Mouse (Mus musculus) kidney, adult 2 months (tissue): ENCODE measurements around the gene Slc25a25. TPM values are rescaled to one million over a fixed set of nuclear protein-coding genes. Genes with fewer than 3 reads are reported as not detected.
"Not testable (repeated sequence)": the region's sequence is repeated elsewhere in the genome, so short reads cannot be mapped to it uniquely, and the experiment has no call there.

Experiments used
- DNase-seq: peaks from one replicate; pipeline ENCODE4 v3.0.0; 2021
- H3K27ac ChIP-seq: fragments of 200-500 bp; 2 replicates; pipeline ENCODE4 v1.5.1; 2012; ENCODE audit warnings: low read depth, low read length, control low read depth, inconsistent platforms; ENCODE audit not compliant: insufficient read depth
- H3K27me3 ChIP-seq: fragments of 200-500 bp; replicated peaks from 2 replicates; pipeline ENCODE4 v1.6.1; 2012; ENCODE audit warnings: mild to moderate bottlenecking, moderate library complexity, low read length, inconsistent platforms; ENCODE audit not compliant: control insufficient read depth, insufficient read depth
- H3K36me3 ChIP-seq: fragments of 200-500 bp; 2 replicates; pipeline ENCODE4 v1.6.1; 2012; ENCODE audit warnings: mild to moderate bottlenecking, moderate library complexity, low read length, inconsistent platforms; ENCODE audit not compliant: control insufficient read depth, insufficient read depth
- H3K4me1 ChIP-seq: fragments of 200-500 bp; 2 replicates; pipeline ENCODE4 v1.6.1; 2011; ENCODE audit warnings: low read length; ENCODE audit not compliant: control insufficient read depth, insufficient read depth
- H3K4me3 ChIP-seq: fragments of 200-500 bp; 2 replicates; pipeline ENCODE4 v1.5.1; 2011; ENCODE audit warnings: mild to moderate bottlenecking, low read depth, low read length, control low read depth; ENCODE audit not compliant: insufficient read depth
- CTCF ChIP-seq: fragments of 200-500 bp; conservative IDR thresholded peaks from 2 replicates; pipeline ENCODE4 v1.5.1; 2011; ENCODE audit warnings: low read depth, mild to moderate bottlenecking, control low read depth, low read length, moderate library complexity, mixed read lengths; ENCODE audit not compliant: insufficient read depth, insufficient read length
- POLR2A ChIP-seq: fragments of 200-500 bp; IDR thresholded peaks from one replicate; pipeline ENCODE4 v1.6.1; 2011; ENCODE audit warnings: low read depth, low read length, control low read depth
- WGBS: fragments of 180-500 bp; shearing (Covaris S2); methylation state at CpG from one replicate; pipeline ENCODE4 v1.1.7; 2018; 5-methylcytosine and 5-hydroxymethylcytosine counted together
- polyA plus RNA-seq: library from polyadenylated mRNA; depleted of rRNA; stranded (reverse); fragments of >200 nt; gene quantifications from 2 replicates; pipeline ENCODE4 v1.2.3, GENCODE M21; 2012

Gene Slc25a25
- polyA plus RNA-seq, 1 experiment: 25.3 TPM

DNA sequence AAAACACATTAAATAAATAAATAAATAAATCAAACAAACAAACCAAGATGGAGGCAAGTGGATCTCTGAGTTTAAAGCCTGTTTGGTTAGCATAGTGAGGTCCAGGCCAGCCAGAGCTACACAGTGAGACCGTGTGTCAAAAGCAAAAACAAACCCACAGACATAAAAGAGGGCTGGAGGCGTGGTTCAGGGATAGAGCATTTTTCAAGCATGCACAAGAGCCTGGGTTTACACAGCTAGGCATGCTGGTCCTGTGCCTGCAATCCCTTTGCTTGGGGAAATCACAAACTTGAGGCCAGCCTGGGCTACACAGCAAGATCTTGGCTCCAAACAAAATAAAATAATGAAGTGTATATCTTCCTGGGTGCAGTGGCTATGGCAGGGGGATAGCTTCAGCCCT, 41.4 kb upstream of the Slc25a25 start:
- 67% methylated on average over 2 of the region's 2 CpGs for WGBS
- Histone ChIP-seq H3K4me3 (no peak overlapping the region), H3K27ac (no peak overlapping the region), H3K36me3 (no peaks in the 10 kb centered on the region), H3K4me1 (peaks cover 4% of the 10 kb centered on the region; the same call in 1 of the 2 replicates), H3K27me3 (no peaks in the 10 kb centered on the region)
- DNase-seq: no peak
- TF ChIP-seq POLR2A (no peak), CTCF (no peak)

DNA sequence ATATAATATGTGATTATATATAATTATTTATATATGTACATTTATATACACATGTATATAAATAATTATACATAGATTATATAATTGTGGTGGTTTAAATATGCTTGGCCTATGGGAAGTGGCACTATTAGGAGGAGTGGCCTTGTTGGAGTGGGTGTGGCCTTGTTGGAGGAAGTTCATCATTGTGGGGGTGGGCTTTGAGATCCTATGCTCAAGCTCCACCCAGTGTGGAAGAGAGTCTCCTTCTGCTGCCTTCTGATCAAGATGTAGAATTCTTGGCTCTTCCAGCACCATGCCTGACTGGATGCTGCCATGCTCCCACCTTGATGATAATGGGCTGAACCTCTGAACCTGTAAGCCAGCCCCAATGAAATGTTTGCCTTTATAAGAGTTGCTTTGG, 39.5 kb upstream of the Slc25a25 start:
- not testable (repeated sequence) for H3K4me3 ChIP-seq, H3K27me3 ChIP-seq, DNase-seq, H3K4me1 ChIP-seq, H3K27ac ChIP-seq, H3K36me3 ChIP-seq

DNA sequence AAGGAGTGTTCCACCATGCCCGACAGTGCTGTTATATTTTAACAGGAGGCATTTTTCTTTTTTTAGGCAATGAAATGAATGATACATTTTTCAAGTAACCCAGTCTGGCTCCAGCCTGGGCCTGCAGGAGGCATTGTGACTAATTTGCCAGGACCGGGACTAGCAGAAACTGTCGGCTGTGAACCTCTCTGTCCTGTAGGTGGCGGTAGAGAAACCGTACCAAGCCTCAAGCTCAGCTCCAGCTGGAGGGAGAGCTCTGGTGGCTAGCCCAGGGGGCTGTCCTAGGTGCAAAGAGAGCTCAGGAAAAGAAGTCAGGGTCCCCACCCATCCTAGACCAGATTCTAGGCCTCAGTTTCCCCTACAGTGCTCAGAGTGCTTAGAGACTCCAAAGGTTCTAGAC, 37.4 kb upstream of the Slc25a25 start:
- TF ChIP-seq CTCF (peak; percentile 93), POLR2A (no peak)
- Histone ChIP-seq H3K27me3 (no peaks in the 10 kb centered on the region), H3K4me1 (peaks cover 10% of the 10 kb centered on the region; the same call in 1 of the 2 replicates), H3K4me3 (no peak overlapping the region), H3K36me3 (no peaks in the 10 kb centered on the region), H3K27ac (no peak overlapping the region)
- 1% methylated on average over 5 of the region's 5 CpGs for WGBS
- DNase-seq: peak; percentile 92

DNA sequence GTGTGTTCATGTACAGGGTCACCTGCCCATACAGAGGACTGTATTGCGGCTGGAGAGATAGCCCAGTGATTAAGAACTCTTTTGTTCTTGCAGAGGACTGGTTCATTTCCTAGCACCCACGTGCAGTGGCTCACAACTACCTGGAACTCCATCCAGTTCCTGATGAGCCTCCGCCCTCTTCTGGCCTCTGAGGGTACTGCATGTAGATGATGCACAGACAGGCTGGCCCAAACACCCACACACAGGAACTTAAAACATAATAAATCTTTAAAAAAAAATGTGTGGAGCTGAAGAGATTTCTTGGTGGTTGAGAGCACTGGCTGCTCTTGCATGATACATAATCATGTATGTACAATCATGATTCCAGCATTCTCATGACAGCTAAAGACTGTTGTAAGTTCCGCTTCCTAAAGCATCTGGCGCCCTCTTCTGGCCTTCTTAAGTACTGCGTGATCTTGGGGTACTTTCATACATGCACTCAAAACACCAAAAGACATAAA, 35.9 kb upstream of the Slc25a25 start:
- WGBS: 3% methylated on average over 6 of the region's 6 CpGs
- peaks cover 10% of the 10 kb centered on the region; the same call in 1 of the 2 replicates for H3K4me1 ChIP-seq
- peak; percentile 96 for DNase-seq
- H3K27me3 ChIP-seq: no peaks in the 10 kb centered on the region
- H3K27ac ChIP-seq: no peak overlapping the region
- H3K4me3 ChIP-seq: no peak overlapping the region
- H3K36me3 ChIP-seq: no peaks in the 10 kb centered on the region
- TF ChIP-seq POLR2A (no peak), CTCF (peak; percentile 89)

DNA sequence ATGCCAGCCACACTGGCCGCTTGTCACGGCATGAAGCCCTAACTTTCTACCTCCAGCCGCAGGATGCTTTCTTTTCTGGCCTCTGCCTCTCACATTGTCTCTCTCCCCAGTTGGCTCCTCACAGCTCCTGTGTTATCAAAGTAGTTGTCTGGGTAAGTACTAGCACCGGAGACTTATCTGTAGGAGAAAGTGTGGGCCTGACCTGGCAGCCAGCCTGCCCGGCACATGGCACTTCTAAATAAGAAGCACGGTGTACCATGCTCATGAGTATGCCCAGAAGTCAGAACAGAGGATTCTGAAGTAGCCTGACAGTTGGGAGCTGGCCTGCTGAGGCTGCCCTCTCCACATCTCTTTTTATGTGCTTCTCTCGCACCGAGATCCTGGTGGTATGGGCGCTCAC, 34.9 kb upstream of the Slc25a25 start:
- H3K27ac ChIP-seq: no peak overlapping the region
- no peaks in the 10 kb centered on the region for H3K36me3 ChIP-seq
- no peak for TF ChIP-seq CTCF
- TF ChIP-seq POLR2A: no peak
- no peak for DNase-seq
- H3K27me3 ChIP-seq: no peaks in the 10 kb centered on the region
- H3K4me1 ChIP-seq: peaks cover 10% of the 10 kb centered on the region; the same call in 1 of the 2 replicates
- no peak overlapping the region for H3K4me3 ChIP-seq
- WGBS: 86% methylated on average over 9 of the region's 9 CpGs

DNA sequence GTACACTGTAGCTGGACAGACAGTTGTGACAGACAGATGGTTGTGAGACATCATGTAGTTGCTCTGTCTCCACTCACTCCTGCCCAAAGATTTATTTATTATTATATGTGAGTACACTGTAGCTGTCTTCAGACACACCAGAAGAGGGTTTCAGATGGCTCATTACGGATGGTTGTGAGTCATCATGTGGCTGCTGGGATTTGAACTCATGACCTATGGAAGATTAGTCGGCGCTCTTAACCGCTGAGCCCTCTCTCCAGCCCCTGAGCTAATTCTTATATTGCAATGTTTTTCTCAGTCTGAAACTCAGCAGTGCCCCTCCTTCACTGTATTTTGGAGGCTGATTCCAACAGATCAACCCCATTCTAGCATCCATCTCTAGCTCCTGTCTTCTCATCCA, 34.5 kb upstream of the Slc25a25 start:
- no peak for DNase-seq
- WGBS: 86% methylated on average over 4 of the region's 4 CpGs
- TF ChIP-seq CTCF: no peak
- TF ChIP-seq POLR2A: no peak
- H3K36me3 ChIP-seq: no peaks in the 10 kb centered on the region
- no peaks in the 10 kb centered on the region for H3K27me3 ChIP-seq
- 0 out of 2 replicates have a peak overlapping the region, but pooled peaks have one; percentile 91 for H3K27ac ChIP-seq
- no peak overlapping the region for H3K4me3 ChIP-seq
- peaks cover 10% of the 10 kb centered on the region; the same call in 1 of the 2 replicates for H3K4me1 ChIP-seq

DNA sequence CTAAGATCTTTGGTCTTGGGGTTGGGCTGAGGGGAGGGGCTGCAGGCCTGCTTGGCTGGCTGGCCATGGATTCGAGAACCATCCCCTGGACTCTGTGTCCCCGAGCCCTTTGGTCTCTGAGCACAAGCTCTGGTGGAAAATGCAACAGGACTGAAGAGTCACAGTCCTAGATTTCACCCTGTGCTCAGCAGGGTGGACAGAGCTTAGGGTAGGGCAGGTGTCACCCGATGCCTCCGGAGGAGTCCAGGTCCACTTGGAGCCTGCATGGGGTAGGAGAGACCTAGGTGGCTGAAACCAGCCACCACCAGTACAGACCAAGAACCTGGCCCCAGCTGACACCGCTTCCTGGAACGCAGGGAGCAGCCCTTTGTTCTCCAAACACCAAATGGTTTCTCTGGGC, 33.7 kb upstream of the Slc25a25 start:
- DNase-seq: peak; percentile 92
- Histone ChIP-seq H3K27me3 (no peaks in the 10 kb centered on the region), H3K27ac (peak overlapping the region; percentile 91), H3K36me3 (no peaks in the 10 kb centered on the region), H3K4me1 (peaks cover 10% of the 10 kb centered on the region; the same call in 1 of the 2 replicates), H3K4me3 (no peak overlapping the region)
- TF ChIP-seq POLR2A: no peak
- TF ChIP-seq CTCF: no peak
- 44% methylated on average over 6 of the region's 6 CpGs for WGBS
